Mouse (Mus musculus) hindbrain, embryonic 16.5 days (tissue): Measurements from ENCODE around the gene Naa38. TPM values are rescaled to one million over a fixed set of nuclear protein-coding genes. Genes with fewer than 3 reads are reported as not detected.

Source experiments
- ATAC-seq: fragments of 200-750 bp; cut with Nextera tagmentation; 2 replicates; pipeline ENCODE4 v1.8.0; 2017; ENCODE audit warnings: moderate TSS enrichment, moderate library complexity
- H3K27ac ChIP-seq: fragments of 300-500 bp; sonication (generic); 2 replicates; pipeline ENCODE4 v1.5.1; 2014; ENCODE audit warnings: low read depth, mild to moderate bottlenecking, control low read depth, low read length, moderate library complexity
- H3K27me3 ChIP-seq: fragments of 300-500 bp; sonication (generic); replicated peaks from 2 replicates; pipeline ENCODE4 v1.6.1; 2014; ENCODE audit warnings: low read length; ENCODE audit not compliant: control insufficient read depth, insufficient read depth
- H3K36me3 ChIP-seq: fragments of 300-500 bp; sonication (generic); 2 replicates; pipeline ENCODE4 v1.6.1; 2014; ENCODE audit warnings: mild to moderate bottlenecking, low read length, moderate library complexity, mixed read lengths; ENCODE audit not compliant: control insufficient read depth, insufficient read depth
- H3K4me1 ChIP-seq: fragments of 300-500 bp; sonication (generic); 2 replicates; pipeline ENCODE4 v1.6.1; 2014; ENCODE audit warnings: low read depth, low read length; ENCODE audit not compliant: control insufficient read depth, insufficient read depth
- H3K4me2 ChIP-seq: fragments of 300-500 bp; sonication (generic); 2 replicates; pipeline ENCODE4 v1.6.1; 2014; ENCODE audit warnings: mild to moderate bottlenecking, low read length, control low read depth, moderate library complexity
- H3K4me3 ChIP-seq: fragments of 300-500 bp; sonication (generic); 2 replicates; pipeline ENCODE4 v1.5.1; 2014; ENCODE audit warnings: mild to moderate bottlenecking, low read length, control low read depth, moderate library complexity
- H3K9ac ChIP-seq: fragments of 300-500 bp; sonication (generic); 2 replicates; pipeline ENCODE4 v1.6.1; 2014; ENCODE audit warnings: low read depth, mild to moderate bottlenecking, control low read depth, low read length, moderate library complexity
- H3K9me3 ChIP-seq: fragments of 300-500 bp; sonication (generic); 2 replicates; pipeline ENCODE4 v1.6.1; 2014; ENCODE audit warnings: mild to moderate bottlenecking, low read length, moderate library complexity; ENCODE audit not compliant: control insufficient read depth
- WGBS: fragments of 180-500 bp; shearing (Covaris S2); extraction: QIAGEN DNeasy Blood & Tissue Kit; methylation state at CpG from one replicate; pipeline ENCODE4 v1.1.7; 2014; 5-methylcytosine and 5-hydroxymethylcytosine counted together
- polyA plus RNA-seq: library from polyadenylated mRNA; unstranded; fragments of >200 nt; fragmentation: Nextera tagmentation; extraction: Ambion mirVana; gene quantifications from 2 replicates; pipeline ENCODE4 v1.2.1, GENCODE M21; 2015

Naa38 gene
- polyA plus RNA-seq, 1 experiment from 2014 or later = 130 TPM

- H3K27ac ChIP-seq = peak overlapping the region; percentile 91
- peaks cover 15% of the 10 kb centered on the region for H3K36me3 ChIP-seq
- under 1% methylated on average over 41 of the region's 41 CpGs for WGBS
- H3K9ac ChIP-seq = peak overlapping the region; percentile 85
- H3K4me3 ChIP-seq = peak overlapping the region; percentile 76
- H3K27me3 ChIP-seq = no peaks in the 10 kb centered on the region
- H3K9me3 ChIP-seq = no peaks in the 10 kb centered on the region
- H3K4me1 ChIP-seq = peaks cover 50% of the 10 kb centered on the region
- H3K4me2 ChIP-seq = peak overlapping the region; percentile 67
- no peak for ATAC-seq
Observed at GRCm38 (mm10) chr11:69410310-69411072, 15.2 kb downstream of the Naa38 start.

DNA sequence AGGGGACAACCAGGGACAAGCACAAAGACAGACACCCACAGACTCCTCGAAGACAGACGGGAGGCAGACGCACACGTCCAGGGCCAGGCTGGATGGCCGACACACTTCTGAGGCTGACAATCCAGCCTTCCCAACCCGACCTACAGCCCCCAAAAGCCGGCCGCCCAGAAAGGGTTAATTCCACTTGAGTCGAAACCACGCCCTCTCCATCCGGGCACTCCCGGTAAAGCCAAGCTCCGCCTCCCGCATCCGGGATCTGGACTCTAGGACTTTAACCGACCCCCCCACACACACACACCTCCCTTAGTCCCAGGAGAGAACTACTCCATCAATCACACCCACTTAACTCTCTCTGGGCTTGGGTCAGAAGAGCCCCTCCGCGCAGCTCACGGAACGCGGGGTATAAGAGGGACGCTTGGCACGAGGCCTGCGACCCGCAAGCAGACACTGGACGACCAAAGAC is 15.8 kb downstream of the Naa38 start:
- H3K9ac ChIP-seq = peak overlapping the region; percentile 85
- no peaks in the 10 kb centered on the region for H3K27me3 ChIP-seq
- peaks cover 50% of the 10 kb centered on the region for H3K4me1 ChIP-seq
- peaks cover 9% of the 10 kb centered on the region for H3K36me3 ChIP-seq
- ATAC-seq = peak; percentile 40
- H3K4me2 ChIP-seq = peak overlapping the region; percentile 67
- H3K4me3 ChIP-seq = peak overlapping the region; percentile 76
- peak overlapping the region; percentile 91 for H3K27ac ChIP-seq
- H3K9me3 ChIP-seq = no peaks in the 10 kb centered on the region
- under 1% methylated on average over 26 of the region's 26 CpGs for WGBS

- WGBS = under 1% methylated on average over 38 of the region's 39 CpGs
- H3K9ac ChIP-seq = peak overlapping the region; percentile 85
- no peak for ATAC-seq
- peak overlapping the region; percentile 67 for H3K4me2 ChIP-seq
- peaks cover 4% of the 10 kb centered on the region for H3K36me3 ChIP-seq
- no peaks in the 10 kb centered on the region for H3K9me3 ChIP-seq
- H3K27ac ChIP-seq = peak overlapping the region; percentile 91
- H3K27me3 ChIP-seq = no peaks in the 10 kb centered on the region
- peaks cover 51% of the 10 kb centered on the region for H3K4me1 ChIP-seq
- peak overlapping the region; percentile 76 for H3K4me3 ChIP-seq
Observed at GRCm38 (mm10) chr11:69411538-69412203, 16.4 kb downstream of the Naa38 start.

- H3K9me3 ChIP-seq = no peaks in the 10 kb centered on the region
- H3K36me3 ChIP-seq = no peaks in the 10 kb centered on the region; the same call in none of the 2 replicates
- H3K9ac ChIP-seq = peak overlapping the region; percentile 83
- peak overlapping the region; percentile 98 for H3K27ac ChIP-seq
- WGBS = 52% methylated on average over 7 of the region's 7 CpGs
- no peak for ATAC-seq
- H3K27me3 ChIP-seq = no peaks in the 10 kb centered on the region
- peaks cover 55% of the 10 kb centered on the region for H3K4me1 ChIP-seq
- peak overlapping the region; percentile 67 for H3K4me2 ChIP-seq
- peak overlapping the region; percentile 76 for H3K4me3 ChIP-seq
Observed at GRCm38 (mm10) chr11:69412548-69412947, 17.3 kb downstream of the Naa38 start.

- Histone ChIP-seq H3K27ac (peak within 1 kb of the TSS; percentile 98), H3K4me2 (peak within 1 kb of the TSS; percentile 67), H3K36me3 (no peaks in the 10 kb centered on the region; the same call in 1 of the 2 replicates), H3K4me1 (peaks cover 50% of the 10 kb centered on the region), H3K9ac (peak within 1 kb of the TSS; percentile 83), H3K4me3 (peak within 1 kb of the TSS; percentile 76), H3K27me3 (no peaks in the 10 kb centered on the region), H3K9me3 (no peaks in the 10 kb centered on the region)
- ATAC-seq = no peak
- 28% methylated on average over 12 of the region's 12 CpGs for WGBS
Observed at GRCm38 (mm10) chr11:69413221-69414181, 18.2 kb downstream of the Naa38 start, which contains the start of gene Kdm6b. Gene Kdm6b, minus strand, starts transcription at chr11:69413675.

GRCm38 (mm10) chr11:69414421-69415326 is 19.4 kb downstream of the Naa38 start:
- peak overlapping the region; percentile 67 for H3K4me2 ChIP-seq
- H3K4me1 ChIP-seq = peaks cover 53% of the 10 kb centered on the region
- peak overlapping the region; percentile 76 for H3K4me3 ChIP-seq
- 13% methylated on average over 4 of the region's 4 CpGs for WGBS
- peak overlapping the region; percentile 98 for H3K27ac ChIP-seq
- no peaks in the 10 kb centered on the region; the same call in 1 of the 2 replicates for H3K36me3 ChIP-seq
- H3K9ac ChIP-seq = peak overlapping the region; percentile 83
- no peaks in the 10 kb centered on the region for H3K27me3 ChIP-seq
- no peak for ATAC-seq
- no peaks in the 10 kb centered on the region for H3K9me3 ChIP-seq

GRCm38 (mm10) chr11:69415327-69415667 is 20.0 kb downstream of the Naa38 start:
- ATAC-seq = peak; percentile 27

More at GRCm38 (mm10) chr11:69415327-69415667, 20.0 kb downstream of the Naa38 start:
- no peaks in the 10 kb centered on the region for H3K27me3 ChIP-seq
- 0% methylated on average over 3 of the region's 3 CpGs for WGBS
- peak overlapping the region; percentile 98 for H3K27ac ChIP-seq
- H3K4me1 ChIP-seq = peaks cover 59% of the 10 kb centered on the region
- H3K9me3 ChIP-seq = no peaks in the 10 kb centered on the region
- H3K4me3 ChIP-seq = peak overlapping the region; percentile 76
- H3K9ac ChIP-seq = peak overlapping the region; percentile 83
- no peaks in the 10 kb centered on the region; the same call in 1 of the 2 replicates for H3K36me3 ChIP-seq
- peak overlapping the region; percentile 67 for H3K4me2 ChIP-seq
